In the genomic region with DNA sequence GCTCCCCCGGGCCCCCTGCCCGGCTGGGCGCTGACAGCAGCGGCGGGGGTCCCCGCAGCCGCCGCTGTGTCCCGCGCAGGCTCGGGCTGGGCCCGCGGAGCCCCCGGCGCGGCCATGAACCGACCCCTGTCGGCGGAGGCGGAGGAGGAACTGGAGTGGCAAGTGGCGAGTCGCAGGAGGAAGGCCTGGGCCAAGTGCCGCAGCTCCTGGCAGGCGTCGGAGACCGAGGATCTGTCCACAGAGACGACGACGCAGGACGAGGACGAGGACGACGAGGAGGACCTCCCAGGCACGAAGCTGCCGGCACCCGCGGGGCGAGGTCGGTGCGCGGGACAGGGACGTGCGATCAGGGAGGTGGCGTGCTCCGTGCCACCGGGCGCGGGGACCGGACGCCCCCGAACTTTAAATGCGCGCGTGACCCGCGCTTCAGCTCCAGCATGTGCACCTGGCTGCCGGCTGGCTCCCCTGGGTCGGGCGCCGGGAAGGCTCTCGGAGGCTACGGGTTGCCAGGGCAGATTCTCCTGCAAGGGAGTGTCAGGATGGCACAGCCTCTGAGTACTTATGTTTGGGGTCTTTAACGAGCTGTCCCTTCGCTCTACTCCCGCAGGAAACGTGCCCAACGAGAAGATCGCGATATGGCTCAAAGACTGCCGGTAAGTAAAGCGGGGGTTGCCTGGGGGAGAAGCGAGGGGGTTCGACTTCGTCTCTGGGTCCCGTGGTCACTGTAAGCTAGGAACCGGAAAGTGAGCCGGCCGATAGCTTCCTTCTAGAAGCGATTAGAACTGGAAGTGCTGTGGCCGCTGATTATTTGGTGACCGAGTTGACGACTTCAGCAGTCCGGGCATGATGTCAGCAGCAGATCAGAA, we compare ENCODE assay signal across 8 mouse cellular contexts. TPM values are rescaled to one million over a fixed set of nuclear protein-coding genes. Genes with fewer than 3 reads are reported as not detected.
DNase-seq lines count a peak whose midpoint lies in the region; ATAC-seq lines count a peak whose summit lies in the region.

No protein-coding gene starts in this region.

- no peaks in the 10 kb centered on the region for H3K9me3 ChIP-seq in hindbrain, embryonic 13.5 days

- peak overlapping the region; percentile 74 for H3K4me2 ChIP-seq in hindbrain, embryonic 13.5 days

- H3K9ac ChIP-seq in hindbrain, embryonic 13.5 days = peak overlapping the region; percentile 85

- DNase-seq in T-cell, adult 2 months (ENCODE audit: low spot score) = peak; percentile 56
- peak; percentile 88 for DNase-seq in cerebellum, adult 9-11 months
- DNase-seq in frontal cortex, postnatal 14 days (ENCODE audit: low spot score in 2 of 2) = peak; percentile 46 to 47
- DNase-seq in left cerebral cortex, adult 11 months (ENCODE audit: low spot score) = peak; percentile 49
- peak; percentile 72 for DNase-seq in lung, postnatal 36 days
- peak; percentile 68 for DNase-seq in retina, embryonic 14.5 days (ENCODE audit: low spot score)
- DNase-seq in yolk sac, embryonic 10.5 days (ENCODE audit: low spot score) = peak; percentile 79

- H3K27me3 ChIP-seq in hindbrain, embryonic 13.5 days = no peaks in the 10 kb centered on the region

- peak overlapping the region; percentile 85 for H3K4me3 ChIP-seq in hindbrain, embryonic 13.5 days

- peak overlapping the region; percentile 86 for H3K27ac ChIP-seq in hindbrain, embryonic 13.5 days

- peak; percentile 93 for ATAC-seq in hindbrain, embryonic 13.5 days (ENCODE audit: low FRiP score)

- H3K4me1 ChIP-seq in hindbrain, embryonic 13.5 days (replicated peaks) = peaks cover 16% of the 10 kb centered on the region

- no peaks in the 10 kb centered on the region for H3K36me3 ChIP-seq in hindbrain, embryonic 13.5 days

- WGBS in hindbrain, embryonic 13.5 days = under 1% methylated on average over 81 of the region's 83 CpGs

RNA-seq across cellular contexts. Expression of a gene that starts 0.5 kb away (rescaled TPM):
- polyA plus RNA-seq in hindbrain, embryonic 13.5 days (2015; fragmentation: Nextera tagmentation; extraction: Ambion mirVana) = 4.1 and 4.5 TPM in 2 replicates

Comparison
In these comparisons a context has a peak if more than half of its experiments do, and no peak if none do; other contexts are left out.
1. Peak in every context shown above with its lines: DNase-seq, ATAC-seq, H3K4me3 ChIP-seq and H3K27ac ChIP-seq.